Mouse (Mus musculus) liver, embryonic 12.5 days (tissue): ENCODE results near the gene Btnl10. TPM values are rescaled to one million over a fixed set of nuclear protein-coding genes. Genes with fewer than 3 reads are reported as not detected.

ENCODE experiments used
- ATAC-seq: fragments of 200-750 bp; cut with Nextera tagmentation; 2 replicates; pipeline ENCODE4 v1.8.0; 2017; ENCODE audit warnings: moderate number of reproducible peaks, mild to moderate bottlenecking, moderate library complexity
- H3K27ac ChIP-seq: fragments of 300-500 bp; sonication (generic); 2 replicates; pipeline ENCODE4 v1.5.1; 2016; ENCODE audit warnings: mild to moderate bottlenecking
- H3K27me3 ChIP-seq: fragments of 300-500 bp; sonication (generic); replicated peaks from 2 replicates; pipeline ENCODE4 v1.6.1; 2016; ENCODE audit warnings: mild to moderate bottlenecking, moderate library complexity
- H3K36me3 ChIP-seq: fragments of 300-500 bp; sonication (generic); 2 replicates; pipeline ENCODE4 v1.6.1; 2016; ENCODE audit warnings: mild to moderate bottlenecking, moderate library complexity
- H3K4me1 ChIP-seq: fragments of 300-500 bp; sonication (generic); 2 replicates; pipeline ENCODE4 v1.6.1; 2016
- H3K4me2 ChIP-seq: fragments of 300-500 bp; sonication (generic); 2 replicates; pipeline ENCODE4 v1.6.1; 2016; ENCODE audit warnings: mild to moderate bottlenecking, moderate library complexity
- H3K4me3 ChIP-seq: fragments of 300-500 bp; sonication (generic); 2 replicates; pipeline ENCODE4 v1.5.1; 2016; ENCODE audit warnings: mild to moderate bottlenecking, moderate library complexity
- H3K9ac ChIP-seq: fragments of 300-500 bp; sonication (generic); 2 replicates; pipeline ENCODE4 v1.6.1; 2016; ENCODE audit warnings: mild to moderate bottlenecking, moderate library complexity
- H3K9me3 ChIP-seq: fragments of 300-500 bp; sonication (generic); replicated peaks from 2 replicates; pipeline ENCODE4 v1.6.1; 2016; ENCODE audit warnings: mild to moderate bottlenecking, moderate library complexity
- WGBS: fragments of 180-500 bp; shearing (Covaris S2); methylation state at CpG from one replicate; pipeline ENCODE4 v1.1.7; 2016; ENCODE audit not compliant: insufficient replicate concordance; 5-methylcytosine and 5-hydroxymethylcytosine counted together
- polyA plus RNA-seq: library from polyadenylated mRNA; unstranded; fragments of >200 nt; fragmentation: Nextera tagmentation; extraction: Ambion mirVana; gene quantifications from 2 replicates; pipeline ENCODE4 v1.2.1, GENCODE M21; 2016

The Btnl10 gene
- polyA plus RNA-seq, 1 experiment from 2014 or later, result 9.5 TPM

GRCm38 (mm10) chr11:58937909-58938308 lies 20.2 kb downstream of the Btnl10 start:
- Histone ChIP-seq H3K4me3 (peak overlapping the region; percentile 85), H3K9ac (peak overlapping the region; percentile 98), H3K27me3 (peaks cover 9% of the 10 kb centered on the region), H3K4me1 (peaks cover 37% of the 10 kb centered on the region), H3K9me3 (no peaks in the 10 kb centered on the region), H3K27ac (peak overlapping the region; percentile 96), H3K36me3 (peaks cover 42% of the 10 kb centered on the region), H3K4me2 (peak overlapping the region; percentile 96)
- peak; percentile 50 for ATAC-seq
- WGBS, result 1% methylated on average over 13 of the region's 13 CpGs

- peaks cover 15% of the 10 kb centered on the region for H3K27me3 ChIP-seq
- peak; percentile 94 for ATAC-seq
- WGBS, result under 1% methylated on average over 74 of the region's 95 CpGs
Observed at GRCm38 (mm10) chr11:58938322-58939087, 20.8 kb downstream of the Btnl10 start, which contains the start of gene Rnf187. Gene Rnf187, minus strand, starts transcription at chr11:58938916.

GRCm38 (mm10) chr11:58939088-58939439 lies 21.4 kb downstream of the Btnl10 start:
- Histone ChIP-seq H3K36me3 (peaks cover 30% of the 10 kb centered on the region), H3K4me1 (peaks cover 37% of the 10 kb centered on the region), H3K4me2 (peak overlapping the region; percentile 96), H3K9ac (peak overlapping the region; percentile 98), H3K27me3 (peaks cover 21% of the 10 kb centered on the region), H3K4me3 (peak overlapping the region; percentile 85), H3K27ac (peak overlapping the region; percentile 96), H3K9me3 (no peaks in the 10 kb centered on the region)
- 16% methylated on average over 6 of the region's 6 CpGs for WGBS
- no peak for ATAC-seq

More at GRCm38 (mm10) chr11:58938322-58939087, 20.8 kb downstream of the Btnl10 start, which contains the start of gene Rnf187:
- H3K4me2 ChIP-seq, result peak within 1 kb of the TSS; percentile 96
- H3K9ac ChIP-seq, result peak within 1 kb of the TSS; percentile 98
- peak within 1 kb of the TSS; percentile 85 for H3K4me3 ChIP-seq
- H3K27ac ChIP-seq, result peak within 1 kb of the TSS; percentile 96
- peaks cover 37% of the 10 kb centered on the region for H3K4me1 ChIP-seq
- H3K36me3 ChIP-seq, result peaks cover 36% of the 10 kb centered on the region
- H3K9me3 ChIP-seq, result no peaks in the 10 kb centered on the region

- Histone ChIP-seq H3K9me3 (no peaks in the 10 kb centered on the region), H3K4me1 (peaks cover 24% of the 10 kb centered on the region), H3K4me2 (no peak overlapping the region), H3K27ac (no peak overlapping the region), H3K27me3 (peaks cover 70% of the 10 kb centered on the region), H3K36me3 (no peaks in the 10 kb centered on the region), H3K9ac (no peak overlapping the region), H3K4me3 (no peak overlapping the region)
- no peak for ATAC-seq
- WGBS, result 68% methylated on average over 5 of the region's 5 CpGs
Observed at GRCm38 (mm10) chr11:58944136-58944535, 26.4 kb downstream of the Btnl10 start.

- H3K4me2 ChIP-seq, result no peak overlapping the region
- peaks cover 95% of the 10 kb centered on the region for H3K27me3 ChIP-seq
Observed at GRCm38 (mm10) chr11:58947306-58947705, 29.6 kb downstream of the Btnl10 start.

GRCm38 (mm10) chr11:58947798-58948528 lies 30.3 kb downstream of the Btnl10 start:
- peaks cover 88% of the 10 kb centered on the region for H3K27me3 ChIP-seq

More at GRCm38 (mm10) chr11:58947306-58947705, 29.6 kb downstream of the Btnl10 start:
- no peaks in the 10 kb centered on the region for H3K9me3 ChIP-seq
- peaks cover 25% of the 10 kb centered on the region for H3K4me1 ChIP-seq
- H3K4me3 ChIP-seq, result no peak overlapping the region
- WGBS, result 60% methylated on average over 3 of the region's 3 CpGs
- no peak for ATAC-seq
- H3K27ac ChIP-seq, result no peak overlapping the region
- no peak overlapping the region for H3K9ac ChIP-seq
- H3K36me3 ChIP-seq, result no peaks in the 10 kb centered on the region

GRCm38 (mm10) chr11:58948542-58949479 lies 31.1 kb downstream of the Btnl10 start, which contains the start of gene Hist3h2ba:
Gene Hist3h2ba, plus strand, starts transcription at chr11:58948920.
- H3K9me3 ChIP-seq, result no peaks in the 10 kb centered on the region
- peak; percentile 74 for ATAC-seq
- H3K4me1 ChIP-seq, result peaks cover 37% of the 10 kb centered on the region
- H3K4me3 ChIP-seq, result peak within 1 kb of the TSS; percentile 55
- peak within 1 kb of the TSS; percentile 75 for H3K4me2 ChIP-seq
- peaks cover 80% of the 10 kb centered on the region for H3K27me3 ChIP-seq
- peak within 1 kb of the TSS; percentile 72 for H3K27ac ChIP-seq
- H3K36me3 ChIP-seq, result no peaks in the 10 kb centered on the region
- H3K9ac ChIP-seq, result peak within 1 kb of the TSS; percentile 70
- 1% methylated on average over 48 of the region's 48 CpGs for WGBS

More at GRCm38 (mm10) chr11:58947798-58948528, 30.3 kb downstream of the Btnl10 start:
- H3K4me3 ChIP-seq, result peak overlapping the region; percentile 55
- H3K4me1 ChIP-seq, result peaks cover 28% of the 10 kb centered on the region
- H3K9me3 ChIP-seq, result no peaks in the 10 kb centered on the region
- H3K27ac ChIP-seq, result peak overlapping the region; percentile 17; the same call in 1 of the 2 replicates
- ATAC-seq, result no peak
- H3K4me2 ChIP-seq, result peak overlapping the region; percentile 75
- peak overlapping the region; percentile 70; the same call in 1 of the 2 replicates for H3K9ac ChIP-seq
- WGBS, result 23% methylated on average over 23 of the region's 23 CpGs
- H3K36me3 ChIP-seq, result no peaks in the 10 kb centered on the region

GRCm38 (mm10) chr11:58949480-58950431 lies 32.0 kb downstream of the Btnl10 start:
- Histone ChIP-seq H3K4me1 (peaks cover 37% of the 10 kb centered on the region), H3K4me3 (peak overlapping the region; percentile 55), H3K36me3 (no peaks in the 10 kb centered on the region), H3K9ac (peak overlapping the region; percentile 70), H3K27me3 (peaks cover 70% of the 10 kb centered on the region), H3K4me2 (peak overlapping the region; percentile 75), H3K27ac (peak overlapping the region; percentile 72; the same call in 1 of the 2 replicates), H3K9me3 (no peaks in the 10 kb centered on the region)
- no peak for ATAC-seq
- WGBS, result 25% methylated on average over 20 of the region's 20 CpGs

GRCm38 (mm10) chr11:58951210-58951609 lies 33.5 kb downstream of the Btnl10 start:
- Histone ChIP-seq H3K27me3 (peaks cover 56% of the 10 kb centered on the region), H3K27ac (no peak overlapping the region), H3K36me3 (peaks cover 3% of the 10 kb centered on the region), H3K4me2 (no peak overlapping the region), H3K4me3 (no peak overlapping the region), H3K9ac (no peak overlapping the region), H3K4me1 (peaks cover 40% of the 10 kb centered on the region), H3K9me3 (no peaks in the 10 kb centered on the region)
- ATAC-seq, result no peak
- WGBS, result 72% methylated on average over 5 of the region's 5 CpGs

GRCm38 (mm10) chr11:58953351-58954169 lies 35.9 kb downstream of the Btnl10 start:
- peak overlapping the region; percentile 99 for H3K27ac ChIP-seq
- peak; percentile 28 for ATAC-seq
- H3K4me1 ChIP-seq, result peaks cover 50% of the 10 kb centered on the region
- H3K27me3 ChIP-seq, result peaks cover 34% of the 10 kb centered on the region
- H3K36me3 ChIP-seq, result peaks cover 25% of the 10 kb centered on the region
- peak overlapping the region; percentile 89 for H3K4me3 ChIP-seq
- peak overlapping the region; percentile 95 for H3K4me2 ChIP-seq
- under 1% methylated on average over 33 of the region's 33 CpGs for WGBS
- H3K9ac ChIP-seq, result peak overlapping the region; percentile 98
- H3K9me3 ChIP-seq, result no peaks in the 10 kb centered on the region
